Mouse (Mus musculus) naive thymus-derived CD4-positive, alpha-beta T cell, adult 2 months (primary cell): ENCODE data around the gene Gdpd2.
A peak's percentile ranks its signal among the peaks of the same experiment; 100 is the strongest.

Experiments used
- DNase-seq: peaks from one replicate; pipeline ENCODE4 v3.0.0-alpha.2; 2011; ENCODE audit warnings: low read depth

Gdpd2 gene

DNA sequence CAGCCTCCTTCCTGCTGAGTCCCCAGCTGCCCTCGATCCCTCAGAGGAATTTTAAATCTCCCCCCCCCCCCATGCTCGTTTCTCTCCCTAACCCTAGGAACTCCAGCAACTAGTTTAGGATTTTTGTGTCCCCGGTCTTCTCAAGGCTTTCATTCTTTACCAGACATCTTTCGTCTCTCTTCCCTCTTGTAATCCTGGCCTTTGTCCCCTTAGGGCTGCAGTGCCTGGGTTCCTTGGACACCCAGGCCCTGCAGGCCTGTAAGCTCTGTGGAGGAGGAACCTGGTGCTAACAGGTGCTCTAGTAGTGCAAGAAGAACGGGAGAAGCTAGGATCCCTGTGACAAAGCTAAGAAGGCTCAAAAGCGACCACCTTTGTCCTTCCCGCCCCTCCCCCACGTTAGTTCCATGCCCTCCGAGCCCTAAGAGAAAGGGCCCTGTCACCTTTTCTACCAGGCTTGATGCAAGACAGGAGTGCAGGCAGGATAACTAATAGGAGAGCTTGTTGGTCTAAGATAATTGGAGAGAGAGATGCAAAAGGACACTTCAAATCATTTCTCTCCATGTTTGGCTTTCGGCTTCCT is 48.1 kb downstream of the Gdpd2 start:
- DNase-seq = peak; percentile 16

DNA sequence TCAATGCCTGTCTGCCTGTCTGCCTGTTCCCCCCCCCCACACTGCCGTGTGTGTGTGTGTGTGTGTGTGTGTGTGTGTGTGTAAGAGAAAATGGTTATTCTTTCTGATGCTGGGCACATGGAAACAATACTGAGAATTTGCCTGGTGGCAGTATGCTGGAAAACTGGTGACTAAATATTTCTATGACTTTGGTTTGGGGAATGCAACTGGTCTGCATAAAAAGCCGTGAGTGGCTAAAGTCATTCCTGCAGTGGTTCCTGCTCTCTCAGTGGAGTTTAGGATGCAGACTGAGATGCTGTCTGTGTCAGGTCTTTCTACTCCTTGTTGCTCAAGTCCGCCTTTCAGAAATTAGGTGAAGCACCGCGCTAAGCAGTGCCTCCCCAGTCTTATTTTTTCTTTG is 48.7 kb downstream of the Gdpd2 start:
- DNase-seq = peak; percentile 5
